ENCODE assay signal across 7 mouse cellular contexts in genomic region chr7:80993834-80994662, GRCm38 (mm10). TPM values are rescaled to one million over a fixed set of nuclear protein-coding genes. Genes with fewer than 3 reads are reported as not detected.
DNase-seq lines count a peak whose midpoint lies in the region; ATAC-seq and TF ChIP-seq lines count a peak whose summit lies in the region.

No protein-coding gene starts in this region.

- H3K36me3 ChIP-seq in forebrain, embryonic 12.5 days (replicated peaks) = no peaks in the 10 kb centered on the region
- no peaks in the 10 kb centered on the region for H3K36me3 ChIP-seq in small intestine, adult 2 months (ENCODE audit: control insufficient read depth, insufficient read depth, low read length)

- no peaks in the 10 kb centered on the region for H3K27me3 ChIP-seq in forebrain, embryonic 12.5 days
- no peaks in the 10 kb centered on the region for H3K27me3 ChIP-seq in small intestine, adult 2 months (ENCODE audit: control insufficient read depth, insufficient read depth, low read length)

- H3K9me3 ChIP-seq in forebrain, embryonic 12.5 days = no peaks in the 10 kb centered on the region

- peak overlapping the region; percentile 91 for H3K4me2 ChIP-seq in forebrain, embryonic 12.5 days

- H3K9ac ChIP-seq in forebrain, embryonic 12.5 days = peak overlapping the region; percentile 98

- peak; percentile 45 to 58 for DNase-seq in right cerebral cortex, postnatal 10 days (ENCODE audit: low spot score in 2 of 2)
- no peak for DNase-seq in right cerebral cortex, postnatal 4 days
- peak; percentile 75 for DNase-seq in induced T-regulatory cell, adult 2 months (ENCODE audit: low read depth)
- DNase-seq in lung, postnatal 25 days (ENCODE audit: low spot score) = peak; percentile 43

- H3K27ac ChIP-seq in brown adipose tissue, adult 24 weeks (replicated peaks; ENCODE audit: low read depth, low read length) = peak overlapping the region; percentile 66
- peak overlapping the region; percentile 94 for H3K27ac ChIP-seq in forebrain, embryonic 12.5 days
- peak overlapping the region; percentile 69 for H3K27ac ChIP-seq in small intestine, adult 2 months (ENCODE audit: insufficient read depth, low read depth, low read length)

- H3K4me1 ChIP-seq in brown adipose tissue, adult 24 weeks (ENCODE audit: control insufficient read depth, insufficient read depth, insufficient read length, low read length) = peaks cover 18% of the 10 kb centered on the region; the same call in 1 of the 2 replicates
- H3K4me1 ChIP-seq in forebrain, embryonic 12.5 days = peaks cover 38% of the 10 kb centered on the region
- H3K4me1 ChIP-seq in small intestine, adult 2 months (ENCODE audit: control insufficient read depth, insufficient read depth, insufficient read length, low read length) = peaks cover 24% of the 10 kb centered on the region; the same call in 1 of the 2 replicates

- peak overlapping the region; percentile 88 for H3K4me3 ChIP-seq in brown adipose tissue, adult 24 weeks (ENCODE audit: insufficient read depth, low read depth, low read length)
- peak overlapping the region; percentile 91 for H3K4me3 ChIP-seq in forebrain, embryonic 12.5 days (replicated peaks)
- peak overlapping the region; percentile 76 for H3K4me3 ChIP-seq in small intestine, adult 2 months (ENCODE audit: low read depth, low read length)

- 1% methylated on average over 55 of the region's 58 CpGs for WGBS in forebrain, embryonic 12.5 days
- WGBS in small intestine, adult 2 months = under 1% methylated on average over 46 of the region's 58 CpGs

- TF ChIP-seq POLR2A in small intestine, adult 2 months (IDR thresholded peaks at IDR 0.05; ENCODE audit: low read depth, low read length) = no peak

- TF ChIP-seq CTCF in small intestine, adult 2 months (IDR thresholded peaks at IDR 0.05; ENCODE audit: extremely low read depth, insufficient read length, insufficient replicate concordance, low read depth, low read length) = peak; percentile 23; the same call in 1 of the 2 replicates

- ATAC-seq in forebrain, embryonic 12.5 days (ENCODE audit: low FRiP score) = peak; percentile 92

RNA-seq across cellular contexts. Expression of gene Zfp592, which starts 0.6 kb away (rescaled TPM):
- polyA plus RNA-seq in brown adipose tissue, adult 24 weeks (2012; ENCODE audit: insufficient read depth, insufficient read length, missing spikeins) = 14.3 and 15.6 TPM in 2 replicates
- 12.1 and 14.3 TPM in 2 replicates for polyA plus RNA-seq in forebrain, embryonic 12.5 days (2016; fragmentation: Nextera tagmentation; extraction: Ambion mirVana)
- 13.4 and 21.8 TPM in 2 replicates for polyA plus RNA-seq in small intestine, adult 2 months (2012; rRNA removed)

RNA-seq across cellular contexts. Expression of gene Sec11a, which starts 46.5 kb away (rescaled TPM):
- 61.2 and 77.2 TPM in 2 replicates for polyA plus RNA-seq in brown adipose tissue, adult 24 weeks (2012; ENCODE audit: insufficient read depth, insufficient read length, missing spikeins)
- 169 and 179 TPM in 2 replicates for polyA plus RNA-seq in forebrain, embryonic 12.5 days (2016; fragmentation: Nextera tagmentation; extraction: Ambion mirVana)
- 16.7 and 32.0 TPM in 2 replicates for polyA plus RNA-seq in small intestine, adult 2 months (2012; rRNA removed)
